Mouse (Mus musculus): ENCODE results near the gene Prr18. TPM values are rescaled to one million over a fixed set of nuclear protein-coding genes. Genes with fewer than 3 reads are reported as not detected.
"Not testable (repeated sequence)": the region's sequence is repeated elsewhere in the genome, so short reads cannot be mapped to it uniquely, and the experiment has no call there.

Prr18 gene
- polyA plus RNA-seq (2015; fragmentation: Nextera tagmentation; extraction: Ambion mirVana), result 9.6 TPM in 2 replicates

GRCm38 (mm10) chr17:8337159-8337558, at the start of gene Prr18:
Gene Prr18 (plus strand): TSS chr17:8337459.
- Histone ChIP-seq H3K27me3 (peaks cover 23% of the 10 kb centered on the region), H3K4me1 (replicated peaks) (peaks cover 27% of the 10 kb centered on the region)
- not testable (repeated sequence) for H3K36me3 ChIP-seq; H3K4me3 ChIP-seq; H3K27ac ChIP-seq; H3K9me3 ChIP-seq; H3K4me2 ChIP-seq; ATAC-seq (ENCODE audit: low FRiP score); H3K9ac ChIP-seq
- 100% methylated on average over 1 of the region's 5 CpGs for WGBS

- Histone ChIP-seq H3K27ac (no peak overlapping the region), H3K36me3 (peaks cover 26% of the 10 kb centered on the region), H3K4me1 (replicated peaks) (peaks cover 15% of the 10 kb centered on the region), H3K4me2 (no peak overlapping the region), H3K4me3 (no peak overlapping the region), H3K9ac (no peak overlapping the region), H3K27me3 (no peaks in the 10 kb centered on the region), H3K9me3 (no peaks in the 10 kb centered on the region)
- no peak for ATAC-seq (ENCODE audit: low FRiP score)
- 96% methylated on average over 3 of the region's 3 CpGs for WGBS
Measured at GRCm38 (mm10) chr17:8289993-8290679, 47.1 kb upstream of the Prr18 start.

- no peak overlapping the region for H3K4me2 ChIP-seq
- no peaks in the 10 kb centered on the region for H3K9me3 ChIP-seq
- H3K27me3 ChIP-seq, result no peaks in the 10 kb centered on the region
- peaks cover 9% of the 10 kb centered on the region; the same call in 1 of the 2 replicates for H3K4me1 ChIP-seq (replicated peaks)
- no peak overlapping the region for H3K9ac ChIP-seq
- H3K36me3 ChIP-seq, result peaks cover 31% of the 10 kb centered on the region
- ATAC-seq (ENCODE audit: low FRiP score), result no peak
- no peak overlapping the region for H3K4me3 ChIP-seq
- H3K27ac ChIP-seq, result no peak overlapping the region
Measured at GRCm38 (mm10) chr17:8290736-8291135, 46.5 kb upstream of the Prr18 start.

- Histone ChIP-seq H3K36me3 (peaks cover 37% of the 10 kb centered on the region), H3K4me1 (replicated peaks) (no peaks in the 10 kb centered on the region), H3K4me3 (no peak overlapping the region), H3K27me3 (no peaks in the 10 kb centered on the region), H3K4me2 (no peak overlapping the region), H3K9me3 (no peaks in the 10 kb centered on the region), H3K9ac (no peak overlapping the region), H3K27ac (no peak overlapping the region)
- no peak for ATAC-seq (ENCODE audit: low FRiP score)
Measured at GRCm38 (mm10) chr17:8295825-8296224, 41.4 kb upstream of the Prr18 start.

GRCm38 (mm10) chr17:8296313-8296844, 40.9 kb upstream of the Prr18 start:
- H3K36me3 ChIP-seq, result peaks cover 37% of the 10 kb centered on the region
- ATAC-seq (ENCODE audit: low FRiP score), result no peak
- no peak overlapping the region for H3K4me2 ChIP-seq
- no peak overlapping the region for H3K4me3 ChIP-seq
- H3K9ac ChIP-seq, result no peak overlapping the region
- WGBS, result 89% methylated on average over 9 of the region's 9 CpGs
- no peaks in the 10 kb centered on the region for H3K27me3 ChIP-seq
- no peak overlapping the region for H3K27ac ChIP-seq
- no peaks in the 10 kb centered on the region for H3K4me1 ChIP-seq (replicated peaks)
- no peaks in the 10 kb centered on the region for H3K9me3 ChIP-seq

GRCm38 (mm10) chr17:8297746-8298145, 39.5 kb upstream of the Prr18 start:
- 86% methylated on average over 5 of the region's 5 CpGs for WGBS
- peaks cover 37% of the 10 kb centered on the region for H3K36me3 ChIP-seq
- no peaks in the 10 kb centered on the region for H3K4me1 ChIP-seq (replicated peaks)
- ATAC-seq (ENCODE audit: low FRiP score), result no peak
- H3K27ac ChIP-seq, result no peak overlapping the region
- H3K9ac ChIP-seq, result no peak overlapping the region
- no peak overlapping the region for H3K4me2 ChIP-seq
- no peaks in the 10 kb centered on the region for H3K9me3 ChIP-seq
- no peaks in the 10 kb centered on the region for H3K27me3 ChIP-seq
- no peak overlapping the region for H3K4me3 ChIP-seq

- Histone ChIP-seq H3K4me1 (replicated peaks) (no peaks in the 10 kb centered on the region), H3K27ac (no peak overlapping the region), H3K27me3 (no peaks in the 10 kb centered on the region), H3K36me3 (peaks cover 33% of the 10 kb centered on the region), H3K4me2 (no peak overlapping the region), H3K9ac (no peak overlapping the region), H3K4me3 (no peak overlapping the region), H3K9me3 (no peaks in the 10 kb centered on the region)
- no peak for ATAC-seq (ENCODE audit: low FRiP score)
- 91% methylated on average over 2 of the region's 2 CpGs for WGBS
Measured at GRCm38 (mm10) chr17:8298281-8298680, 39.0 kb upstream of the Prr18 start.

GRCm38 (mm10) chr17:8299524-8299923, 37.7 kb upstream of the Prr18 start:
- ATAC-seq (ENCODE audit: low FRiP score), result no peak
- no peak overlapping the region for H3K4me2 ChIP-seq
- H3K9me3 ChIP-seq, result no peaks in the 10 kb centered on the region
- peaks cover 26% of the 10 kb centered on the region for H3K36me3 ChIP-seq
- H3K4me3 ChIP-seq, result no peak overlapping the region
- H3K27ac ChIP-seq, result no peak overlapping the region
- 0 out of 2 replicates have a peak, but pooled peaks cover 3% of the 10 kb centered on the region for H3K27me3 ChIP-seq
- no peak overlapping the region for H3K9ac ChIP-seq
- H3K4me1 ChIP-seq (replicated peaks), result no peaks in the 10 kb centered on the region

- ATAC-seq (ENCODE audit: low FRiP score), result no peak
Measured at GRCm38 (mm10) chr17:8301515-8301914, 35.7 kb upstream of the Prr18 start.

GRCm38 (mm10) chr17:8302772-8303438, 34.4 kb upstream of the Prr18 start:
- no peak for ATAC-seq (ENCODE audit: low FRiP score)
- H3K27ac ChIP-seq, result no peak overlapping the region
- peaks cover 16% of the 10 kb centered on the region for H3K36me3 ChIP-seq
- H3K9me3 ChIP-seq, result no peaks in the 10 kb centered on the region
- H3K4me3 ChIP-seq, result no peak overlapping the region
- no peaks in the 10 kb centered on the region for H3K4me1 ChIP-seq (replicated peaks)
- H3K4me2 ChIP-seq, result no peak overlapping the region
- H3K9ac ChIP-seq, result no peak overlapping the region
- WGBS, result 72% methylated on average over 7 of the region's 7 CpGs
- H3K27me3 ChIP-seq, result peaks cover 9% of the 10 kb centered on the region; the same call in 1 of the 2 replicates

More at GRCm38 (mm10) chr17:8301515-8301914, 35.7 kb upstream of the Prr18 start:
- Histone ChIP-seq H3K9ac (no peak overlapping the region), H3K4me2 (no peak overlapping the region), H3K4me1 (replicated peaks) (no peaks in the 10 kb centered on the region), H3K4me3 (no peak overlapping the region), H3K27ac (no peak overlapping the region), H3K36me3 (peaks cover 20% of the 10 kb centered on the region), H3K9me3 (no peaks in the 10 kb centered on the region), H3K27me3 (0 out of 2 replicates have a peak, but pooled peaks cover 4% of the 10 kb centered on the region)
- 78% methylated on average over 4 of the region's 4 CpGs for WGBS

GRCm38 (mm10) chr17:8303671-8304070, 33.6 kb upstream of the Prr18 start:
- 72% methylated on average over 5 of the region's 5 CpGs for WGBS
- no peak for ATAC-seq (ENCODE audit: low FRiP score)

GRCm38 (mm10) chr17:8305801-8306200, 31.5 kb upstream of the Prr18 start:
- peaks cover 15% of the 10 kb centered on the region; the same call in 1 of the 2 replicates for H3K27me3 ChIP-seq
- no peaks in the 10 kb centered on the region for H3K36me3 ChIP-seq
- WGBS, result 28% methylated on average over 3 of the region's 3 CpGs
- no peak overlapping the region for H3K27ac ChIP-seq
- H3K4me3 ChIP-seq, result no peak overlapping the region
- H3K9me3 ChIP-seq, result no peaks in the 10 kb centered on the region
- ATAC-seq (ENCODE audit: low FRiP score), result no peak
- no peak overlapping the region for H3K4me2 ChIP-seq
- no peaks in the 10 kb centered on the region for H3K4me1 ChIP-seq (replicated peaks)
- H3K9ac ChIP-seq, result no peak overlapping the region

More at GRCm38 (mm10) chr17:8303671-8304070, 33.6 kb upstream of the Prr18 start:
- Histone ChIP-seq H3K4me3 (no peak overlapping the region), H3K27ac (no peak overlapping the region), H3K9me3 (no peaks in the 10 kb centered on the region), H3K27me3 (peaks cover 14% of the 10 kb centered on the region; the same call in 1 of the 2 replicates), H3K4me1 (replicated peaks) (no peaks in the 10 kb centered on the region), H3K36me3 (peaks cover 9% of the 10 kb centered on the region), H3K9ac (no peak overlapping the region), H3K4me2 (no peak overlapping the region)

Data from hindbrain, embryonic 13.5 days (tissue).